In the genomic region with DNA sequence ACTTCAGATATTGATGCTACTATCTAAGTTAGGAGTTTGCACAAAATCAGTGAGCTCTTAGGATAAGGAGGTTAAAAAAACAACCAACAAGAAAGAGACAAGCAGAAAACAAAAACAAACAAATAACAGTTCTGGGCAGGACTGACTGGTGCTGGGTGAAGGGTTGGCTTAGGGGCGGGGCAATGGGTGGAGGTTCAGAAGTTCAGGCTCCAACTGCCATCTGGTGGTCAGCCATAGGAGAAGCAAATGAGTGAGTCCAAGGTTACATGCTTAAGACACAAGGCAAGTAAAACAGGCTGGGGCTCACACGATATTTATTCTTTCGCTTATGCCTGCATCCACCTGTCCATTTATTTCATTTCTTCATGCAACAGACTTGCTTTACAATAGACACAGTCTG, we compare ENCODE assay signal across 8 mouse cellular contexts. TPM values are rescaled to one million over a fixed set of nuclear protein-coding genes. Genes with fewer than 3 reads are reported as not detected.
DNase-seq lines count a peak whose midpoint lies in the region; ATAC-seq and TF ChIP-seq lines count a peak whose summit lies in the region.

No protein-coding gene starts in this region.

- peak; percentile 50 for TF ChIP-seq CTCF in cortical plate, adult 2 months (IDR thresholded peaks at IDR 0.05; ENCODE audit: extremely low read depth, insufficient read depth, low read length)

- no peak overlapping the region for H3K27ac ChIP-seq in heart, embryonic 11.5 days (ENCODE audit: low read depth, low read length)
- H3K27ac ChIP-seq in cortical plate, adult 2 months (ENCODE audit: insufficient read depth, low read length): no peak overlapping the region
- H3K27ac ChIP-seq in midbrain, embryonic 13.5 days: no peak overlapping the region

- 35% methylated on average over 3 of the region's 3 CpGs for WGBS in heart, embryonic 11.5 days (ENCODE audit: insufficient replicate concordance)
- 49% methylated on average over 3 of the region's 3 CpGs for WGBS in midbrain, embryonic 13.5 days

- H3K27me3 ChIP-seq in heart, embryonic 11.5 days (ENCODE audit: control insufficient read depth, insufficient read depth, low read length): no peaks in the 10 kb centered on the region
- H3K27me3 ChIP-seq in midbrain, embryonic 13.5 days: peaks cover 11% of the 10 kb centered on the region; the same call in 1 of the 2 replicates

- H3K4me2 ChIP-seq in heart, embryonic 11.5 days: no peak overlapping the region
- H3K4me2 ChIP-seq in midbrain, embryonic 13.5 days (replicated peaks): no peak overlapping the region

- no peak for TF ChIP-seq POLR2A in cortical plate, adult 2 months (IDR thresholded peaks at IDR 0.05; ENCODE audit: extremely low read depth, insufficient read depth, low read length)

- H3K9ac ChIP-seq in heart, embryonic 11.5 days (ENCODE audit: low read depth, low read length): no peak overlapping the region
- H3K9ac ChIP-seq in midbrain, embryonic 13.5 days (replicated peaks): no peak overlapping the region

- peak; percentile 64 to 74 for DNase-seq in heart, adult 18-20 months
- DNase-seq in gastrocnemius, postnatal 25 days: peak; percentile 47
- DNase-seq in kidney, adult 18-20 months: peak; percentile 66
- DNase-seq in left cerebral cortex, postnatal 36 days (ENCODE audit: low spot score in 2 of 2): peak; percentile 17 to 26
- peak; percentile 55 for DNase-seq in skeletal muscle tissue, adult 2 months (ENCODE audit: low read depth, low spot score)

- no peak overlapping the region for H3K4me3 ChIP-seq in heart, embryonic 11.5 days (ENCODE audit: low read depth, low read length)
- H3K4me3 ChIP-seq in cortical plate, adult 2 months (ENCODE audit: insufficient read depth, low read length): no peak overlapping the region
- H3K4me3 ChIP-seq in midbrain, embryonic 13.5 days (replicated peaks): no peak overlapping the region

- no peaks in the 10 kb centered on the region for H3K36me3 ChIP-seq in heart, embryonic 11.5 days (ENCODE audit: control insufficient read depth, insufficient read depth, low read length)
- no peaks in the 10 kb centered on the region for H3K36me3 ChIP-seq in midbrain, embryonic 13.5 days

- ATAC-seq in heart, embryonic 11.5 days (replicated peaks; ENCODE audit: insufficient number of reproducible peaks, low FRiP score, low TSS enrichment): no peak
- peak; percentile 80 for ATAC-seq in midbrain, embryonic 13.5 days

- H3K4me1 ChIP-seq in heart, embryonic 11.5 days (ENCODE audit: control insufficient read depth, insufficient read depth, low read length): no peaks in the 10 kb centered on the region
- no peaks in the 10 kb centered on the region for H3K4me1 ChIP-seq in cortical plate, adult 2 months (ENCODE audit: control insufficient read depth, insufficient read depth, low read length)
- no peaks in the 10 kb centered on the region for H3K4me1 ChIP-seq in midbrain, embryonic 13.5 days (replicated peaks)

- intact Hi-C loops in left cerebral cortex, postnatal 36 days (cut with DNase I): loop anchor here (10.0 kb wide), 1 partner anchor 506 kb away; a partner anchor contains a TSS

- H3K9me3 ChIP-seq in heart, embryonic 11.5 days (replicated peaks; ENCODE audit: control insufficient read depth, low read length): no peaks in the 10 kb centered on the region
- H3K9me3 ChIP-seq in midbrain, embryonic 13.5 days: no peaks in the 10 kb centered on the region

RNA-seq across cellular contexts. Expression of a gene that starts 13.8 kb away (rescaled TPM):
- total RNA-seq in heart, adult 18-20 months (2021): 10 to 100 TPM; 40.2 to 43.2 TPM
- polyA plus RNA-seq in heart, embryonic 11.5 days (2014; fragmentation: Nextera tagmentation; extraction: Ambion mirVana): 30.1 and 31.1 TPM in 2 replicates
- polyA plus RNA-seq in cortical plate, adult 2 months (2012; rRNA removed): 42.9 and 46.0 TPM in 2 replicates
- total RNA-seq in gastrocnemius, postnatal 25 days (2021): 10 to 100 TPM; 30.5 to 36.0 TPM
- 10 to 100 TPM; 40.5 to 40.6 TPM for total RNA-seq in left cerebral cortex, postnatal 36 days (2021)
- 29.0 and 30.1 TPM in 2 replicates for polyA plus RNA-seq in midbrain, embryonic 13.5 days (2015; fragmentation: Nextera tagmentation; extraction: Ambion mirVana)

RNA-seq across cellular contexts. Expression of a gene that starts 37.8 kb away (rescaled TPM):
- under 1 TPM in 1 of 2 experiments, not detected in 1; 0.13 TPM for total RNA-seq in heart, adult 18-20 months (2021)
- polyA plus RNA-seq in heart, embryonic 11.5 days (2014; fragmentation: Nextera tagmentation; extraction: Ambion mirVana): 0.18 and 0.53 TPM in 2 replicates
- 0.17 and 0.31 TPM in 2 replicates for polyA plus RNA-seq in cortical plate, adult 2 months (2012; rRNA removed)
- total RNA-seq in gastrocnemius, postnatal 25 days (2021): under 1 TPM in 1 of 2 experiments, not detected in 1; 0.13 TPM
- total RNA-seq in left cerebral cortex, postnatal 36 days (2021): under 1 TPM in 1 of 2 experiments, not detected in 1; 0.25 TPM
- polyA plus RNA-seq in midbrain, embryonic 13.5 days (2015; fragmentation: Nextera tagmentation; extraction: Ambion mirVana): 0.24 and 0.26 TPM in 2 replicates

RNA-seq across cellular contexts. Expression of a gene that starts 44.3 kb away (rescaled TPM):
- total RNA-seq in heart, adult 18-20 months (2021): not detected
- not detected in 2 replicates for polyA plus RNA-seq in heart, embryonic 11.5 days (2014; fragmentation: Nextera tagmentation; extraction: Ambion mirVana)
- 0.52 and 0.74 TPM in 2 replicates for polyA plus RNA-seq in cortical plate, adult 2 months (2012; rRNA removed)
- under 1 TPM; 0.11 to 0.20 TPM for total RNA-seq in gastrocnemius, postnatal 25 days (2021)
- under 1 TPM; 0.15 to 0.61 TPM for total RNA-seq in left cerebral cortex, postnatal 36 days (2021)
- polyA plus RNA-seq in midbrain, embryonic 13.5 days (2015; fragmentation: Nextera tagmentation; extraction: Ambion mirVana): not detected in 2 replicates

RNA-seq across cellular contexts. Expression of a gene that starts 51.5 kb away (rescaled TPM):
- total RNA-seq in heart, adult 18-20 months (2021): not detected
- polyA plus RNA-seq in heart, embryonic 11.5 days (2014; fragmentation: Nextera tagmentation; extraction: Ambion mirVana): not detected in 2 replicates
- polyA plus RNA-seq in cortical plate, adult 2 months (2012; rRNA removed): not detected in 2 replicates
- total RNA-seq in gastrocnemius, postnatal 25 days (2021): not detected
- total RNA-seq in left cerebral cortex, postnatal 36 days (2021): not detected
- not detected in 2 replicates for polyA plus RNA-seq in midbrain, embryonic 13.5 days (2015; fragmentation: Nextera tagmentation; extraction: Ambion mirVana)
